Mouse (Mus musculus) heart, postnatal 25 days (tissue): ENCODE measurements around the gene Calca. TPM values are rescaled to one million over a fixed set of nuclear protein-coding genes. Genes with fewer than 3 reads are reported as not detected.
"Not testable (repeated sequence)": the region's sequence is repeated elsewhere in the genome, so short reads cannot be mapped to it uniquely, and the experiment has no call there.

ENCODE experiments used
- DNase-seq: peaks from one replicate; pipeline ENCODE4 v3.0.0; 2022; ENCODE audit warnings: low spot score
- intact Hi-C: fragments of 180-260 bp; cut with DNase I; formaldehyde crosslinking; loops from one replicate; pipeline ENCODE4 v1.15.1; 2025
- total RNA-seq, 2 experiments: library from RNA; stranded (reverse); gene quantifications; 2 replicates each; pipeline ENCODE4 v1.2.3; 2021

Calca gene
- not detected for total RNA-seq

- intact Hi-C loops, result loop anchor here (10.0 kb wide), 1 partner anchor 131 kb away; no protein-coding TSS in a partner anchor
- no peak for DNase-seq
Measured at GRCm38 (mm10) chr7:114636102-114636501, at the start of gene Calca. Calca (minus strand) TSS chr7:114636357.

GRCm38 (mm10) chr7:114672697-114673096 lies 36.5 kb upstream of the Calca start:
- intact Hi-C loops, result loop anchor here (5.0 kb wide), 2 partner anchors 90 to 175 kb away; no protein-coding TSS in a partner anchor
- no peak for DNase-seq

DNA sequence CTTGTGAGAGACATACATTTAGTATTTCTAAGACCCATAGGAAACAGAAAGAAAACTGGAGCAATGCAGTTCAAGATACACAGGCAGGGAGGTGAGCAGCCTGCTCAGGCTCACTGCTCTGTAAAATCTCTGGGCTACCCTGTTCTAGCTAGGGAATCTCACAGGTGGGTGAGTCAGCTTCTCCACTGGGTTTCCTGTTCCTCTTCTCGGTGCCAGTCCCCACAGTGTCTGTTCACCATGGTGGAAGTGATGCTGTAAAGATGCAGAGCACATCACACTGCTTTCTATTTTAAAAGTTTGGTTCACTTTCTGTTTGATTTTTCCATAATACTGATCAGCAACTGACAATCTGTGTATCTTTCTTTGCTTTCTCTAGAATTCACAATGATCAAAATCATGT lies 35.2 kb upstream of the Calca start:
- no peak for DNase-seq
- intact Hi-C loops, result loop anchor here (5.0 kb wide), 2 partner anchors 89 to 174 kb away; no protein-coding TSS in a partner anchor

- no peak for DNase-seq
- intact Hi-C loops, result no loop called here
Measured at GRCm38 (mm10) chr7:114649730-114650129, 13.6 kb upstream of the Calca start.

DNA sequence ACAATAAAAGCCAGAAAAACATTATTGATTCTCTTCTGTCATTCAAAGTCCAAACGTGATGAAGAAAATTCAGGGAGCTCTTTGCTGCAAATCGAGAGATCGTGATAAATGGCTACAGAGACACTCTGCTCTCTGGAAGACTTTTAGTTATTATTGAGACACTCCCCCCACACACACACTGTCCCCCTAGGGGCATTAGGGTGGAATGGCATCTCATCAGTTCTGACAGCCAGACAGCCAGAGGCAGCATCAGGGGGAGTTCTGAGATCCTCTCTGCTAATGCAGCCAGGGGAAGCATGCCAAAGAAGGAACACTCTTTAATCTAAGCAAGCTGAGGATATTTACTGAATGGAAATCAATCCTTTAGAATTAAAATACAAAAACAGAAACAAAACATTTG lies 12.6 kb upstream of the Calca start:
- DNase-seq, result no peak
- intact Hi-C loops, result no loop called here

DNA sequence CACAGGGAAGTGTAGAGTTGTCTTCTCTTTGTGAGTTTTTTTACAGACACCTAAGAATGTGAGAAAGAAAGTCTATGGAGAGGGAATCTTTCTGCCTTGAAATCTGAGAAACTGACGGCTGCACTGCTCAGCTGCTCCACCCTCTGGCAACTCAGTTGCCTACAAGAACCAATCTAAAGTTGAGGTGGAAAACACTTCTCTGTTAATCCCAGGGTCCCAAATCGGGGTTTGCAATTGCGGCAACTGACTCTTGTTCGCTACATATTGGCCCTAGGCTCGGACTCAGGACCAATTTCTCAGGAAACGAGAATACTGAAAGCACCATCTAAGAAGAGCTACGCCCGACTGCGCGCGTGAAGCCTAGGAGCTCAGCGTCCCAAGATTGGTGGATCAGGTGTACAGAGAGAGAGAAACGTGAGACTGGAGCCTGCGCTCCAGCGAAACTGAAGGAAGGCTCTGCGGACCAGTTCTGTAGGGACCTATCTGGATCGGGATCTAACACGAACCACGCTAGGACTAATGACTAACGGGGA lies 522 bp downstream of the Calca start:
- intact Hi-C loops, result loop anchor here (10.0 kb wide), 1 partner anchor 131 kb away; no protein-coding TSS in a partner anchor
- no peak for DNase-seq

- intact Hi-C loops, result loop anchor here (5.0 to 10.0 kb wide), 2 partner anchors 52 to 130 kb away; no protein-coding TSS in a partner anchor
- no peak for DNase-seq
Measured at GRCm38 (mm10) chr7:114634386-114634785, 1.8 kb downstream of the Calca start.

DNA sequence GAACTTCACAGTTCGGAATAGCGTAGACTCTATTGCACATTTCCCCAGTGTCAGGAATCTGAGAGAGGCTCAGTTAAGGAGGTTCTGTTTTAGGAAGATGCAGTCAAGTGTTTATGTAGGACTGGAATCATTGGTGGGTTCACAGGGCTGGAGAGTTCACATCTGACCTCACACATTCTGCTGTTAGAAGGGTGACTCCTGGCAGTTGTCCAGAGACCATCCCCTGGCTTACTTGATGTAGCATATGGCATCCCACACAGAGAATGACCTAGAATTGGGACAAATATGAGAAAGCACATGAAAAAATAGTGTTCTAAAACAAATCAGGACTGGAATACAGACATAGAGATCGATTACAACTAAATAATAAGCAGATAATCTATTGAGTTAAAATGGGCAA lies 10.2 kb downstream of the Calca start:
- DNase-seq, result no peak
- intact Hi-C loops, result no loop called here

- intact Hi-C loops, result no loop called here
- DNase-seq, result no peak
Measured at GRCm38 (mm10) chr7:114616759-114617158, 19.4 kb downstream of the Calca start.

GRCm38 (mm10) chr7:114594391-114594790 lies 41.8 kb downstream of the Calca start:
- DNase-seq, intact Hi-C loops: not testable (repeated sequence)

- no peak for DNase-seq
- intact Hi-C loops, result loop anchor here (5.0 kb wide), 4 partner anchors 50 to 220 kb away; no protein-coding TSS in a partner anchor
Measured at GRCm38 (mm10) chr7:114582441-114582840, 53.7 kb downstream of the Calca start.

Other genes starting within 250 kb of the Calca start
- gene Pde3b, start 221.1 kb downstream of the Calca start, total RNA-seq, result 1 to 10 TPM; 3.9 to 4.1 TPM
- 1 to 10 TPM in 1 of 2 experiments, under 1 TPM in 1; 0.44 to 1.1 TPM for gene Cyp2r1, start 73.4 kb downstream of the Calca start, total RNA-seq
- 1 to 10 TPM in 1 of 2 experiments, under 1 TPM in 1; 0.84 to 1.0 TPM for gene Calcb, start 82.3 kb upstream of the Calca start, total RNA-seq
- gene Insc, start 107.3 kb upstream of the Calca start, total RNA-seq, result 1 to 10 TPM; 1.3 to 1.4 TPM